Mouse (Mus musculus) bone marrow macrophage, adult 2 months (primary cell): ENCODE measurements around the gene Tnfrsf22. TPM values are rescaled to one million over a fixed set of nuclear protein-coding genes. Genes with fewer than 3 reads are reported as not detected.

ENCODE experiments used
- H3K27ac ChIP-seq: 2 replicates; pipeline ENCODE4 v1.5.1; 2012; ENCODE audit warnings: low read depth, low read length; ENCODE audit not compliant: insufficient read depth
- H3K4me1 ChIP-seq: 2 replicates; pipeline ENCODE4 v1.6.1; 2012; ENCODE audit warnings: low read length; ENCODE audit not compliant: control insufficient read depth, insufficient read depth
- H3K4me3 ChIP-seq: 2 replicates; pipeline ENCODE4 v1.5.1; 2012; ENCODE audit warnings: mild to moderate bottlenecking, low read length, moderate library complexity; ENCODE audit not compliant: insufficient read depth
- CTCF ChIP-seq: IDR thresholded peaks from 2 replicates; pipeline ENCODE4 v1.5.1; 2012; ENCODE audit warnings: low read depth, mild to moderate bottlenecking, low read length, moderate library complexity
- POLR2A ChIP-seq: IDR thresholded peaks from 2 replicates; pipeline ENCODE4 v1.6.1; 2012; ENCODE audit warnings: mild to moderate bottlenecking, low read depth, low read length, borderline replicate concordance
- polyA plus RNA-seq: library from polyadenylated mRNA; stranded (reverse); fragments of >200 nt; gene quantifications from 2 replicates; pipeline ENCODE4 v1.2.4, GENCODE M21; 2012; ENCODE audit not compliant: missing spikeins, insufficient read depth, insufficient read length

The Tnfrsf22 gene
- polyA plus RNA-seq, 1 experiment: 2.9 TPM

- no peak overlapping the region for H3K4me3 ChIP-seq
- no peak overlapping the region for H3K27ac ChIP-seq
- H3K4me1 ChIP-seq: peaks cover 3% of the 10 kb centered on the region
- no peak for TF ChIP-seq POLR2A
- no peak for TF ChIP-seq CTCF
Observed at GRCm38 (mm10) chr7:143636674-143637073, 12.8 kb downstream of the Tnfrsf22 start.

GRCm38 (mm10) chr7:143631503-143631902 lies 18.0 kb downstream of the Tnfrsf22 start:
- Histone ChIP-seq H3K4me1 (peaks cover 24% of the 10 kb centered on the region), H3K4me3 (no peak overlapping the region), H3K27ac (no peak overlapping the region)
- no peak for TF ChIP-seq POLR2A
- no peak for TF ChIP-seq CTCF

GRCm38 (mm10) chr7:143629501-143629900 lies 20.0 kb downstream of the Tnfrsf22 start:
- Histone ChIP-seq H3K4me1 (peaks cover 38% of the 10 kb centered on the region), H3K4me3 (no peak overlapping the region), H3K27ac (peak overlapping the region; percentile 16; the same call in 1 of the 2 replicates)
- TF ChIP-seq POLR2A: no peak
- no peak for TF ChIP-seq CTCF

- H3K4me3 ChIP-seq: peak within 1 kb of the TSS; percentile 58
- H3K4me1 ChIP-seq: peaks cover 42% of the 10 kb centered on the region
- H3K27ac ChIP-seq: peak within 1 kb of the TSS; percentile 94
- TF ChIP-seq CTCF (no peak), POLR2A (no peak)
Observed at GRCm38 (mm10) chr7:143628540-143628939, 20.9 kb downstream of the Tnfrsf22 start, which contains the start of gene Tnfrsf26. Gene Tnfrsf26 (minus strand): TSS chr7:143628722.

GRCm38 (mm10) chr7:143627555-143628286 lies 21.7 kb downstream of the Tnfrsf22 start:
- H3K4me3 ChIP-seq: peak overlapping the region; percentile 58

GRCm38 (mm10) chr7:143626178-143626577 lies 23.3 kb downstream of the Tnfrsf22 start:
- TF ChIP-seq CTCF: no peak
- TF ChIP-seq POLR2A: no peak
- no peak overlapping the region for H3K27ac ChIP-seq
- H3K4me1 ChIP-seq: peaks cover 37% of the 10 kb centered on the region
- H3K4me3 ChIP-seq: 0 out of 2 replicates have a peak overlapping the region, but pooled peaks have one; percentile 3

More at GRCm38 (mm10) chr7:143627555-143628286, 21.7 kb downstream of the Tnfrsf22 start:
- Histone ChIP-seq H3K4me1 (peaks cover 42% of the 10 kb centered on the region), H3K27ac (peak overlapping the region; percentile 94)
- no peak for TF ChIP-seq CTCF

GRCm38 (mm10) chr7:143625151-143625550 lies 24.3 kb downstream of the Tnfrsf22 start:
- peaks cover 36% of the 10 kb centered on the region for H3K4me1 ChIP-seq
- H3K27ac ChIP-seq: peak overlapping the region; percentile 67
- TF ChIP-seq POLR2A (no peak), CTCF (no peak)
- no peak overlapping the region; the same call in 1 of the 2 replicates for H3K4me3 ChIP-seq

GRCm38 (mm10) chr7:143624561-143624960 lies 24.9 kb downstream of the Tnfrsf22 start:
- TF ChIP-seq POLR2A (no peak), CTCF (no peak)
- no peak overlapping the region for H3K4me3 ChIP-seq
- H3K27ac ChIP-seq: peak overlapping the region; percentile 67
- peaks cover 32% of the 10 kb centered on the region for H3K4me1 ChIP-seq

GRCm38 (mm10) chr7:143620951-143621350 lies 28.5 kb downstream of the Tnfrsf22 start:
- TF ChIP-seq CTCF: no peak
- no peak for TF ChIP-seq POLR2A
- peaks cover 13% of the 10 kb centered on the region for H3K4me1 ChIP-seq
- H3K27ac ChIP-seq: no peak overlapping the region
- H3K4me3 ChIP-seq: no peak overlapping the region

GRCm38 (mm10) chr7:143614404-143615135 lies 34.9 kb downstream of the Tnfrsf22 start:
- H3K4me3 ChIP-seq: no peak overlapping the region
- peak overlapping the region; percentile 28 for H3K27ac ChIP-seq
- TF ChIP-seq CTCF: no peak
- no peak for TF ChIP-seq POLR2A
- H3K4me1 ChIP-seq: peaks cover 15% of the 10 kb centered on the region
